Mouse (Mus musculus) heart, adult 9 months (tissue): Measurements from ENCODE around the gene Vps35l.

Source experiments
- DNase-seq, 2 experiments: peaks; one replicate each; pipeline ENCODE4 v3.0.0; 2022; ENCODE audit warnings: low spot score in 2 of 2

Gene Vps35l

GRCm38 (mm10) chr7:118733225-118733624, 6.8 kb upstream of the Vps35l start:
- no peak for DNase-seq

- DNase-seq: no peak
These were observed 1.3 kb upstream of the Vps35l start for GRCm38 (mm10) chr7:118738730-118739129.

- peak; percentile 92 to 95 for DNase-seq
These were observed 709 bp downstream of the Vps35l start for GRCm38 (mm10) chr7:118740532-118741338.

- no peak for DNase-seq
These were observed 2.3 kb downstream of the Vps35l start for GRCm38 (mm10) chr7:118742278-118742677.

GRCm38 (mm10) chr7:118744766-118745165, 4.7 kb downstream of the Vps35l start:
- DNase-seq: no peak

GRCm38 (mm10) chr7:118747891-118748672, 8.1 kb downstream of the Vps35l start:
- no peak for DNase-seq

GRCm38 (mm10) chr7:118749706-118750105, 9.7 kb downstream of the Vps35l start:
- no peak for DNase-seq

- no peak for DNase-seq
These were observed 11.6 kb downstream of the Vps35l start for GRCm38 (mm10) chr7:118751625-118752024.

- DNase-seq: no peak
These were observed 15.7 kb downstream of the Vps35l start for GRCm38 (mm10) chr7:118755756-118756155.

GRCm38 (mm10) chr7:118756490-118757265, 16.7 kb downstream of the Vps35l start:
- DNase-seq: no peak

- no peak for DNase-seq
These were observed 18.3 kb downstream of the Vps35l start for GRCm38 (mm10) chr7:118758369-118758768.

GRCm38 (mm10) chr7:118759372-118759771, 19.3 kb downstream of the Vps35l start:
- DNase-seq: no peak

- DNase-seq: no peak
These were observed 23.9 kb downstream of the Vps35l start for GRCm38 (mm10) chr7:118763939-118764338.

- DNase-seq: no peak
These were observed 24.7 kb downstream of the Vps35l start for GRCm38 (mm10) chr7:118764725-118765124.

GRCm38 (mm10) chr7:118765604-118766003, 25.6 kb downstream of the Vps35l start:
- no peak for DNase-seq

GRCm38 (mm10) chr7:118766119-118766833, 26.2 kb downstream of the Vps35l start:
- DNase-seq: peak in 1 of 2 experiments; percentile 57

- DNase-seq: no peak
These were observed 26.8 kb downstream of the Vps35l start for GRCm38 (mm10) chr7:118766834-118767224.

GRCm38 (mm10) chr7:118769208-118769607, 29.2 kb downstream of the Vps35l start:
- peak in 1 of 2 experiments; percentile 4 for DNase-seq

- DNase-seq: no peak
These were observed 29.6 kb downstream of the Vps35l start for GRCm38 (mm10) chr7:118769655-118770054.

GRCm38 (mm10) chr7:118773027-118773426, 33.0 kb downstream of the Vps35l start:
- DNase-seq: no peak

- no peak for DNase-seq
These were observed 36.0 kb downstream of the Vps35l start for GRCm38 (mm10) chr7:118775991-118776390.
